Mouse (Mus musculus) midbrain, embryonic 11.5 days (tissue): Measurements from ENCODE around the gene Cdc42bpg. TPM values are rescaled to one million over a fixed set of nuclear protein-coding genes. Genes with fewer than 3 reads are reported as not detected.

Experiments
- ATAC-seq: fragments of 200-750 bp; cut with Nextera tagmentation; 2 replicates; pipeline ENCODE4 v1.8.0; 2017; ENCODE audit warnings: moderate TSS enrichment, moderate library complexity; ENCODE audit not compliant: low FRiP score
- DNase-seq: peaks from one replicate; pipeline ENCODE4 v3.0.0; 2015; ENCODE audit warnings: low spot score; ENCODE audit errors: missing footprints
- H3K27ac ChIP-seq: fragments of 300-500 bp; sonication (generic); 2 replicates; pipeline ENCODE4 v1.5.1; 2014; ENCODE audit warnings: low read depth, low read length
- H3K27me3 ChIP-seq: fragments of 300-500 bp; sonication (generic); 2 replicates; pipeline ENCODE4 v1.6.1; 2014; ENCODE audit warnings: mild to moderate bottlenecking, low read length, moderate library complexity, mixed read lengths; ENCODE audit not compliant: control insufficient read depth, insufficient read depth
- H3K36me3 ChIP-seq: fragments of 300-500 bp; sonication (generic); 2 replicates; pipeline ENCODE4 v1.6.1; 2014; ENCODE audit warnings: mild to moderate bottlenecking, low read length, moderate library complexity, mixed read lengths; ENCODE audit not compliant: control insufficient read depth, insufficient read depth
- H3K4me1 ChIP-seq: fragments of 300-500 bp; sonication (generic); 2 replicates; pipeline ENCODE4 v1.6.1; 2014; ENCODE audit warnings: low read length; ENCODE audit not compliant: control insufficient read depth, insufficient read depth
- H3K4me2 ChIP-seq: fragments of 300-500 bp; sonication (generic); 2 replicates; pipeline ENCODE4 v1.6.1; 2014; ENCODE audit warnings: mild to moderate bottlenecking, moderate library complexity
- H3K4me3 ChIP-seq: fragments of 300-500 bp; sonication (generic); 2 replicates; pipeline ENCODE4 v1.5.1; 2014; ENCODE audit warnings: low read depth, low read length
- H3K9ac ChIP-seq: fragments of 300-500 bp; sonication (generic); 2 replicates; pipeline ENCODE4 v1.6.1; 2014; ENCODE audit warnings: low read length
- H3K9me3 ChIP-seq: fragments of 300-500 bp; sonication (generic); 2 replicates; pipeline ENCODE4 v1.6.1; 2016; ENCODE audit warnings: low read length; ENCODE audit not compliant: control insufficient read depth
- whole genome bisulfite sequencing: fragments of 180-500 bp; shearing (Covaris S2); extraction: QIAGEN DNeasy Blood & Tissue Kit; methylation state at CpG from one replicate; pipeline ENCODE4 v1.1.7; 2014; 5-methylcytosine and 5-hydroxymethylcytosine counted together
- polyA plus RNA-seq: library from polyadenylated mRNA; unstranded; fragments of >200 nt; fragmentation: Nextera tagmentation; extraction: Ambion mirVana; gene quantifications from 2 replicates; pipeline ENCODE4 v1.2.1, GENCODE M21; 2014

Cdc42bpg gene
- polyA plus RNA-seq, 1 experiment from 2014 or later: 0.42 TPM

DNA sequence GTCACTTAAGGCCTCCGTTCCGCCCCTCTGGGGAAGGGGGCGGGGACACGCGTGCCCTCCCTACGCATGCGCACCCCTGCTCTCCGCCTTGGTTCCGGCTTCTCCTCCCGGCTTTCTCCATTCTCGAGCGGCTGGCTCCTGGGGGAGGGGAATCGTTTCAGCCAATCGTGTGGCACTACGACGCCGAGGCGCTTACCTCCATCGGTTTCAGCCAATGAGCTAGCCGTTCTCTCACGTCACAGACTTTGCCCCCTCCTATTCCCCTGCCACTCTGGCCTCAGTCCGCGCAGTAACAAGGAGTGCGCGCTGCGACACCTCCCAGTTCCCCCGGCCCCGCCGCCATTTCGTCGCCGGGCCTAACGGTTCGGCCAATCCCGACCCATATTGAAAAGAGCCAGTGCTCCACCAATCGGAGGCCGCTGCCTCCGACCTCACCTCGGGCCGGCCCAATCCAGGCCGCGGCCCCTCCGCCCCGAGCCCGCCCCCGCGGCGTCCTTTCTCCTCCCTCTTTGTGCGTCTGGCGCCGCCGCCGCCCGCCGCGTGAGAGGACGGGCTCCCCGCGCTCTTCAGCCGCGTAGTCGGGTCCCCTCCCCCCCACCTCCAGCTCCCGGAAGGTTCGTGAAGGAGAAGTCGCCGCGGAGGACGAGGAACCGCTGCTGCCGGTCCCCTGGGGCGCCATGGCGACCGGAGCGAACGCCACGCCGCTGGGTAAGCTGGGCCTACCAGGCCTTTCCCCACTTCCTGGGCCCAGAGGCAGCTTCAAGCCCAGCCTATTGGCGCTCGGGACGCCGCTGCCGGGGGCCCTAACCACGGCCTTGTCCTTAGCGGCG lies 57.4 kb downstream of the Cdc42bpg start, which contains the start of gene Sf1:
TSS of gene Sf1 (plus strand) at position 280 of the 830 bp plus-strand sequence.
- peaks cover 11% of the 10 kb centered on the region for H3K4me1 ChIP-seq

DNA sequence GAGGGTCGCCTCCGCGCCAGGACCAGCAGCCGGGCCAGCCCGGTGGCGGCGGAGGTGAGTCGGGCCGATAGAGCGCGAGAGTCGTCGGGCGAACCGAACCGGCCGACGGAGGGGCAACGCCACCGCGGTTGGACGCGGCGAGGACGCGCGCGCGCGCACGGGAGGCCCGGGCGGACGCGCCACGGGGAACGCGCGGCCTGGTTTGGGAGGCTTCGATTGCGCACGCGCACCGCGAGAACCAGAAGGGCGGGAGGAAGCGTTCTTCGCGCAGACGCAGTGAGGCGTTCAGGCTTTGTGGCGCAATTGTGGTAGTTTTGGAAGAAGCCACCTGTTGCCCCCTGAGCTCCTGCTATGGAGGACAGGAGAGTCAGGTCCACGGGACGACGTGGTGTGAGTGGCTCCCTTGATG lies 58.1 kb downstream of the Cdc42bpg start:
- Histone ChIP-seq H3K27me3 (no peaks in the 10 kb centered on the region), H3K4me3 (peak overlapping the region; percentile 100), H3K9ac (peak overlapping the region; percentile 100), H3K4me2 (peak overlapping the region; percentile 92), H3K9me3 (no peaks in the 10 kb centered on the region), H3K4me1 (peaks cover 11% of the 10 kb centered on the region), H3K36me3 (peaks cover 27% of the 10 kb centered on the region), H3K27ac (peak overlapping the region; percentile 98)
- DNase-seq: peak; percentile 99
- ATAC-seq: no peak
- WGBS: under 1% methylated on average over 55 of the region's 55 CpGs

More for the DNA sequence above, 57.4 kb downstream of the Cdc42bpg start, which contains the start of gene Sf1:
- no peaks in the 10 kb centered on the region for H3K27me3 ChIP-seq
- no peaks in the 10 kb centered on the region for H3K9me3 ChIP-seq
- 1% methylated on average over 73 of the region's 85 CpGs for WGBS
- ATAC-seq: peak; percentile 97
- peak within 1 kb of the TSS; percentile 98 for H3K27ac ChIP-seq
- H3K36me3 ChIP-seq: peaks cover 23% of the 10 kb centered on the region
- peak within 1 kb of the TSS; percentile 100 for H3K9ac ChIP-seq
- peak; percentile 100 for DNase-seq
- peak within 1 kb of the TSS; percentile 100 for H3K4me3 ChIP-seq
- H3K4me2 ChIP-seq: peak within 1 kb of the TSS; percentile 92

DNA sequence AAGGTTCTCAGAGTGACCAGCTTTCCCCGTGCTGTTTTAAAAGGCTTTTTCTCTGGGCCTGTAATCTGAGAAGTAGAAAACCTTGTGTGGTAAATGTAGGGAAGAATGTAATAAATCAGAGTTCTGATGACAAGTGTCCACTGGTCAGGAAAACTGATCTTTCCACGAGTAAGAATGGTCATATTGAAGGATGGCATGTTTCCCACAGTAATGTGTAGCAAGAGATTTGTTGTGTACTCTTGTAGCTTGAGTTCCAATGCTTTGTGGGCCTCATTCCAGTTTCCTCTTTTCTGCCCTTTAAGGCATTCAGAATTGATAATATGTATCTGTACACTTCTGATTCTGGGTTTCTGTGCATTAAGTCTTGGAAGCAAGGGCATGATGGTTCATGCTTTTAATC lies 58.6 kb downstream of the Cdc42bpg start:
- H3K4me1 ChIP-seq: peaks cover 11% of the 10 kb centered on the region
- H3K36me3 ChIP-seq: peaks cover 27% of the 10 kb centered on the region
- peak overlapping the region; percentile 92 for H3K4me2 ChIP-seq
- 3% methylated on average over 2 of the region's 2 CpGs for WGBS
- DNase-seq (no peak), ATAC-seq (no peak)
- H3K4me3 ChIP-seq: peak overlapping the region; percentile 100
- H3K27me3 ChIP-seq: no peaks in the 10 kb centered on the region
- H3K9me3 ChIP-seq: no peaks in the 10 kb centered on the region
- H3K27ac ChIP-seq: no peak overlapping the region
- H3K9ac ChIP-seq: peak overlapping the region; percentile 100

DNA sequence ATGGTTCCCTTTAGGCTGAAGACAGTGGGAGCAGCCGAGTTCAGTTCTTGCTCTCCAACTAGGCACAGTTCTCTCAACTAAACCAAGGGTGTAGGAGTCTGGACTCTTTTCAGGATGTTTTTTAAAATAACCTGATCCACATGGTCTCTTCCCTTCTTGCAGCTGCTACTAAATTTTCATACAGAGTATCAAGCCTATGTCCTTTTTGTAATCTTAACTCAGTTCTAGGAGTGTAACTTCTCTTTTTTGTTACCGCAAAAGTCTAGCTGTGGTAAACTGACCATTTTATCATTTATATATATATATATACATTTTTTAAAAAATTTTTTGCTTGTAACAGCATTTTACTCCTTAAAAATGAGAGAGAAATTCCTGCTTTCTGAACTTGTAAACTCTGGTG lies 63.9 kb downstream of the Cdc42bpg start:
- Histone ChIP-seq H3K9ac (no peak overlapping the region), H3K9me3 (no peaks in the 10 kb centered on the region), H3K36me3 (peaks cover 70% of the 10 kb centered on the region), H3K4me1 (peaks cover 3% of the 10 kb centered on the region), H3K27me3 (no peaks in the 10 kb centered on the region), H3K4me3 (no peak overlapping the region), H3K27ac (no peak overlapping the region), H3K4me2 (no peak overlapping the region)
- WGBS: 87% methylated on average over 2 of the region's 2 CpGs
- DNase-seq (no peak), ATAC-seq (no peak)

DNA sequence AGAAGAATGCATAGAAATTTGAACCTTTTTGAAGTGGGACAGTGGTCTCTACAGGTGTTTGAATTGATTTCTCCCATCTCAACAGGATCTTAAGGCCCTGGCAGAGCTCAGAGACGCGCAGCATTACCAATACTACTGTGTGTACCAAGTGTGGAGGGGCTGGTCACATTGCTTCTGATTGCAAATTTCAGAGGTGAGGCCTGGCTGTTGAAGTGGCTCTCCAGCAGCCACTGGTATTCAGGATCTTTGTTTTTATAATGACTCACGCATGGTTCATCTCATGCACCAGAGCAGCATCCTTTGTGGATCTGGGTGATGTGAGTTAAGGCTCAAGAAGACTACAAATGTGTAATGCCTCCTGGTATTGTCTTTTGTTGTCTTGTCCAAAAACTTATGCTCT lies 66.2 kb downstream of the Cdc42bpg start:
- H3K27ac ChIP-seq: no peak overlapping the region
- no peaks in the 10 kb centered on the region for H3K9me3 ChIP-seq
- DNase-seq (no peak), ATAC-seq (no peak)
- no peak overlapping the region for H3K9ac ChIP-seq
- WGBS: 94% methylated on average over 3 of the region's 3 CpGs
- H3K36me3 ChIP-seq: peaks cover 76% of the 10 kb centered on the region
- peaks cover 3% of the 10 kb centered on the region; the same call in 1 of the 2 replicates for H3K4me1 ChIP-seq
- H3K4me2 ChIP-seq: no peak overlapping the region
- no peak overlapping the region for H3K4me3 ChIP-seq
- H3K27me3 ChIP-seq: no peaks in the 10 kb centered on the region

DNA sequence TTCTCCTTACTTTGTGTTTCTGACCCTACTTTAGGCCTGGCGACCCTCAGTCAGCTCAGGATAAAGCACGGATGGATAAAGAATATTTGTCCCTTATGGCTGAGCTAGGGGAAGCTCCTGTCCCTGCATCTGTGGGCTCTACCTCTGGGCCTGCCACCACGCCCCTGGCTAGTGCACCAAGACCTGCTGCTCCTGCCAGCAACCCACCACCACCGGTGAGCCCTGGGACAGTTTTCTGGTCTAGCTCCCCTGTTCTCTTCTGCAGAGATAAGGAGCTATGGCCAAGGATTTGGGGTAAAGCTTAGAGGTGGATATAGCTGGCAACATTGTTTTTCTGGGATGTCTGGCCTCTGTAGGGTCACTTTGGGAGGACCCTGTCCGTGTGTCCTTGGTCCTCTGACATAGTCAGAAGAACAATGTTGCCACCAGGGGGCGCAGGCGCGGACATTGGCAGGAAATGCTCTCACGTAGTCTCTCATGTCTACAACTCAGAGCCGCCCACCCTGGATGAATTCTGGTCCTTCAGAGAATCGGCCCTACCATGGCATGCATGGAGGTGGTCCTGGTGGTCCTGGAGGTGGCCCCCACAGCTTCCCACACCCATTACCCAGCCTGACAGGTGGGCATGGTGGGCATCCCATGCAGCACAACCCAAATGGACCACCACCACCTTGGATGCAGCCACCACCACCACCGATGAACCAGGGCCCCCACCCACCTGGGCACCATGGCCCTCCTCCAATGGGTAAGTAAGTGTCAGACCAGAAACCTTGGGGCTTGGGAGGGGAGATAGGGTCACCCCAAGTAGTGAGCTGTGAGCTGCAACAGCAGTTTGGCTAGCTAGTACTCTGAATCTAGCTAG lies 67.5 kb downstream of the Cdc42bpg start:
- no peak overlapping the region for H3K27ac ChIP-seq
- H3K36me3 ChIP-seq: peaks cover 71% of the 10 kb centered on the region
- H3K9ac ChIP-seq: no peak overlapping the region
- peak; percentile 13; the same call in 1 of the 2 replicates for ATAC-seq
- H3K4me1 ChIP-seq: peaks cover 5% of the 10 kb centered on the region; the same call in 1 of the 2 replicates
- WGBS: 70% methylated on average over 12 of the region's 12 CpGs
- H3K4me2 ChIP-seq: no peak overlapping the region
- no peaks in the 10 kb centered on the region for H3K27me3 ChIP-seq
- peak; percentile 98 for DNase-seq
- no peaks in the 10 kb centered on the region for H3K9me3 ChIP-seq
- no peak overlapping the region for H3K4me3 ChIP-seq

DNA sequence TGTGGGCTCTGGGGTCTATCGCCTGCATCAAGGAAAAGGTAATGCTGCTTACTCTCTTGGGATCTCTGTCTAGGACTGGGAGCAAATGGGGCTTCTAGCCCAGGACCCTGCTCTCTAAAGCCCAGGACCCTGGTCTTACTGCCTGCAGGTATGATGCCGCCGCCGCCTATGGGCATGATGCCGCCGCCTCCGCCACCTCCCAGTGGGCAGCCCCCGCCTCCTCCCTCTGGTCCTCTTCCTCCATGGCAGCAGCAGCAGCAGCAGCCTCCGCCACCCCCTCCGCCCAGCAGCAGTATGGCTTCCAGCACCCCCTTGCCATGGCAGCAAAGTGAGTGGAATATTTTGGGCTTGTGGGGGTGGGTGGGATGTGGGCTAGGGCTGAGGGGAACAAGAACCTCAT lies 68.3 kb downstream of the Cdc42bpg start:
- DNase-seq (no peak), ATAC-seq (no peak)
- Histone ChIP-seq H3K27me3 (no peaks in the 10 kb centered on the region), H3K9ac (no peak overlapping the region), H3K4me2 (no peak overlapping the region), H3K4me1 (peaks cover 5% of the 10 kb centered on the region; the same call in 1 of the 2 replicates), H3K4me3 (no peak overlapping the region), H3K9me3 (no peaks in the 10 kb centered on the region), H3K27ac (no peak overlapping the region), H3K36me3 (peaks cover 69% of the 10 kb centered on the region)
- WGBS: 98% methylated on average over 10 of the region's 10 CpGs
